Mouse (Mus musculus): Measurements from ENCODE around the gene Fgf5. TPM values are rescaled to one million over a fixed set of nuclear protein-coding genes. Genes with fewer than 3 reads are reported as not detected.

Gene Fgf5
- total RNA-seq (2022): under 1 TPM; 0.11 to 0.56 (median 0.42) TPM

DNA sequence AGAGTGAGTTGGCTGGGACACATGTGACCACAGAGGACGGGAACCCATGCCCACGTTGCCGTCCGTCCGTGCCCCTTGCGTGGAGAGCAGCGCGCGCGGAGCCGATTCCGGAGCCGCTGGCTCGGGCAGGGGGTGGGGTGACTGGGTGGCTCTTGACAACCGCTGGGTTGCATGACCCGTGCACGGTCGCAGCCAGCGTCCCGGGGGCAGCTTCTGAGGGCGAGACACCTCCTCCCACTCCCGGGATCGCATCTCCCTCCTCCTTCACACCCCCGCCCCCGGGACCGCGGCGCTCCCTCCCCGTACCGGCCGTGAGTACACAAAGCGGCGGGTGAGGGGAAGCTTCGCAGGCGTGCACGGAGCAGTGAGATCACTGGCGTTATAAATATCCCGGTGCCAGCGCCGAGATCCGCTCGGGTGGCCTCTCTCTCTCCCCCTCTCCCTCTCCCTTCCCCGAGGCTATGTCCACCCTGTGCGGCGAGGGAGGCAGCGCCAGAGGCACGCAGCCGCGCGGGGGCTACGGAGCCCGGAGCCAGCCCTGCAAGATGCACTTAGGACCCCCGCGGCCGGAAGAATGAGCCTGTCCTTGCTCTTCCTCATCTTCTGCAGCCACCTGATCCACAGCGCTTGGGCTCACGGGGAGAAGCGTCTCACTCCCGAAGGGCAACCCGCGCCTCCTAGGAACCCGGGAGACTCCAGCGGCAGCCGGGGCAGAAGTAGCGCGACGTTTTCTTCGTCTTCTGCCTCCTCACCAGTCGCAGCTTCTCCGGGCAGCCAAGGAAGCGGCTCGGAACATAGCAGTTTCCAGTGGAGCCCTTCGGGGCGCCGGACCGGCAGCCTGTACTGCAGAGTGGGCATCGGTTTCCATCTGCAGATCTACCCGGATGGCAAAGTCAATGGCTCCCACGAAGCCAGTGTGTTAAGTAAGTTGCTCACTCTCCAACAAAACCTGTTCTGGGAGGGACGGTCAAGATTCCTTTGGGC lies at the start of gene Fgf5:
Gene Fgf5 (plus strand): TSS at position 347 of the 984 bp plus-strand sequence.
- DNase-seq (ENCODE audit: low spot score in 2 of 2): no peak

DNA sequence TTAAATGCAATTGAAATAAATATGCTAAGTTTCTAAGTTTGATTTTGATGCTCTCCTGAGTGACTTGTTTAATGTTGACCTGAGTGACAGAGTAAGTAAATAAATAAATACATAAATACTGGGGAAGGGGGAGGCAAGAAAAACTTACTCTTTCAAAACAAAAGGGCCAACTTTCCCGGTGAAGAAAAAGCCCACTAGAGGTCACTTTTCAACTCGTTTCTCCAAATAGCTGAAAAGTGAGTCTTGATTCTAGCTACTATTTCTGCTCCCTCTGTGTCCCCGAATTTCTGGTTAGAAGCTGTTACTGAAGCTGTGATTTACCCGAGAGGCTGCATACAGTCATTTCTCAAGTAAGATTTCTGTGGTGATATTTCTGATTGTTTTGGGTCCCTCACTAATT lies 41.5 kb upstream of the Fgf5 start:
- DNase-seq (ENCODE audit: low spot score in 2 of 2): no peak

DNA sequence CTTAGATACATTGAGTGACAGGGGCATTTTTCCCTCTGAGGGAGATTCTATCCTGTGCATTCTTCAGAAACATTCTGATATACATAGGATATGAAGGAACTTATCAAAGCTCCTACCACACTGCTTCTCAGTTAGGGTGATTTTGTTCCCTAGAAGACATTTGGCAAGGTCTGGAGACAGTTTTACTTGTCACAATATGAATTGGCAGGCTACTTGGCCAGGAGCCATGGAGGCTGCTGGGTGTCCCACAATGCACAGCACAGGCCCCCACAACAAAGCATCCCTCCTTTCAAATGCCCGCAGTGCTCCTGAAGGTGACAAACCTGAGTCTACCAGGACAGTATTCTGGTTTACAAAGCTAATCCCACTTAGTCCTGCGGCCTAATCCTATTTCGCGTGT lies 32.0 kb upstream of the Fgf5 start:
- no peak for DNase-seq (ENCODE audit: low spot score in 2 of 2)

DNA sequence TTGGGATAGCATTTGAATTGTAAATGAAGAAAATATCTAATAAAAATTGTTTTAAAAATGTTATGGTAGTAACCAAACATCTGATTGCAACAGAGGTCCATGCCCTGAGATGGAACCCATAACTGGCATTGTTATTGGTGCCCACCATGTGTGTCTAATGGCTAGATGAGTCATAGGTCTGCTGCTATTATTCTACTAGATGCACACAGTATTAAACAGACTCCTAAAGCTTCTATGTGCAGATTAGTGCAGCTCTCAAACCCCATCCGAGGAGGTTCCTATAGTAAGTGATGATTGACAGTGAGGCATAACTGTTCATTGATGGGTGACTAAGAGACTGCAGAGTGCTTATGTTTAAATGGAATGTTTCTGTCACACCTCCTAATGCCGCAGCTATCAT lies 27.3 kb upstream of the Fgf5 start:
- DNase-seq (ENCODE audit: low spot score in 2 of 2): no peak

DNA sequence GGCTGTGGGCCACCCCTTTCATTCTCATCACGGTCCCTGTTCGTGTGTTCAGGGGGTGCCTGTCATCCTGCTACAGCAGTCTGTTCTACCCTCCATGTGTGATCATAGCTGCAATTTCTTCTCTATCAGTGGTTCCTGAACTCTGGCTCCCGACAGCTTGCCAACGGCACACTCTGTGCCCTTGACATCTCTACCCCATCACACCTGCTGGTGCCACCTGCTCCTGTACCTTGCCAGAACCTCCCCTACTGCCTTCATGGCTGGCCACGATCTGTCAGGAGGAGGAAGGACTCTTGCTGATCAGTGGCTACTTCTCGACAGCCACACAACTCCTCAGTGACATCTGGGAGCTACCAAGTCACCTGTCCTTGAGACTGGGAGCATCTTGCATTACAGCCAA lies 24.5 kb upstream of the Fgf5 start:
- no peak for DNase-seq (ENCODE audit: low spot score in 2 of 2)

DNA sequence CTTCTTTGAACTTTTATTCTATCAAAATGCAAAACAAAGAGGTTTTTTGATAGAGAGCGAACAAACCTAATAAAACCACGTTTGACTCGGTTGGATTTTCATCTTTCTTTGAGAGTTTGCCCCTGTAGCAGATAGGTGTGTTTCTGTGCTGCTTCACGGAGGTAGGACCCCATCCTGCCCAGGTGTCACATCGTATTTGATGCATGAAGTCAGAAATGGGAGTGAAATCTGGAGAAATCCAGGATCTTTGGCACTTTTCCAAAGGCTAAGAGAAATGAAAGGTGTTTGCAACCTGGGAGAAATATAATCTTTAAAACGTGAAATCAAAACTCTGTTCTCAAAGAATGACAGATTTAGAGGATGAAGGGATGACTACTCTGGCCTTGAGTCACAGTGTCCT lies 15.5 kb upstream of the Fgf5 start:
- DNase-seq (ENCODE audit: low spot score in 2 of 2): no peak

DNA sequence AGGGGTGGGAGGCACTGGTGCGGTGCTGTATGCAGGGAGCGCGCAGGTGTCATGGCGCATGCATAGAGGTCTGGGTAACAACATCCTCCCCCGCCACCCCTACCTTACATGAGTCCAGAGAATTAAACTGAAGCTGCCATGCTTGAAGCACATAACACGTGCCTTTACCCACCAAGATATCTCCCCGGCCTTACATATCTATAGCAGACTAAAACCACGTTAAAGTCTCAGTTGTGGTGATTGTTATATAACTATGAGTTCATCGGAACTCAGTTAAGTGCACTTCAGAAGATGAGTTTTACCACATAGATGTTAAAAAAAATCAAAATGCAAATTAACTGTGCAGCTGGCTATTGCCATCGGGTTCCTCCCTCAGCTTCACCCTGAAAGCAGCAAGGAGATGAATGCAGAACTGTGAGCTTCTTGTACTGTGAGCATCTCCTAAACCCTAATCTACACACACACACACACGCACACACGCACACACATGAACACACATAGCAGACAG lies 12.6 kb upstream of the Fgf5 start:
- DNase-seq (ENCODE audit: low spot score in 2 of 2): no peak

DNA sequence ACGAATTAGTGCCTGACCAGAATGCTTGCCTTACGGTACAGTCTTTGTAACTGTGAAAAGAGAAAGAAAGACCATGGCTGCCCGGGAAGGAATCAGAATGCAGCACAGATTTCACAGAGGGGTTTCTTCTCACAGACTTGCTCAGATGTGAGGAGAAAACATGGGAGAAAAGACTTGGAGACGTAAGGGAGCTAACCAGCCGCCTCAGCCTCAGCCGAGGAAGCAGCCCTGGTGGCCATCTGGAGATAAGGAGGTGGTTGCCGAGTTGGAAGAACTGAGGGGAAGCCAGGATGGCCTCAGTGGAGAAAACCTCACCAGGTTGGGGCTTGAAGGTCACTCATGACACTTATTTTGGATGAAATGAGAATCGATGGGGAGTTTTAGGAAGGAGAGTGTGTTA lies 8.7 kb upstream of the Fgf5 start:
- DNase-seq (ENCODE audit: low spot score in 2 of 2): no peak

DNA sequence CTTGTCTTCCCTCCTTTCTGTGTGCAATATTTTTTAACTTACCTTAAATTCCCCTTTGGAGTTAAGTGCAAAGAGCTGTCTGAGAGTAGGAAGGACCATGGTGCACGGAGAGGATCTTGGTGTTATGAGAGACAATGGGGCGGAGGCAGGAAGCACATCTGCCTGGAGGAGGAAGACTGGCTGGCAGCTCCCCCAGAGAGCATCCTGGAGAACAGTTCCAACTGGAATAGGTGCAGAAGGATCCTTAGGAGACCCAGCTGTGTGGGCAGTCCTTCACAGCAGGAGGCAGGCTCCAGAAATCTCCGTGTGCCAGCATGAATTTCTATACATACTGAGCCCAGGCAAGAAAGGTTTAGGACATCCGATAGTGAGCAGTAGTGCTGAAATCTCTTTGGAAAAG lies 8.0 kb upstream of the Fgf5 start:
- DNase-seq (ENCODE audit: low spot score in 2 of 2): no peak

DNA sequence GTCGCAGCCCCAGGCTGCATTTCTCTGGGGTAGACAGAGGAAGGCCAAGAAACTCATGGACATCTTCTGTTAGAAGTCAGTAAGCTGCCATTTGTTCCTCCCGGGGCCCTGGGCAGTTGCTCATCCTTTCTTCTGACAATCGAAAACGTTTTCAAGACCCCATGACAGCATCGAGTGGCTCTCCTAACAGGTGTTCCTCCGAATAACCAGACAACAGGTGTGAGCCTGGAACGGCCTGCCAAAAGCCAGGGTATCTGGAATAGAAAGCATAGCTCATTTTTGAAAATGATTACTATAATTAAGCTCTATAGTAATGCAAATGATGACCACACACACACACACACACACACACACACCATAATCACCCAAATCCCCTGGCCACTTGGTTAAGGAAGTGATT lies 7.2 kb upstream of the Fgf5 start:
- DNase-seq (ENCODE audit: low spot score in 2 of 2): no peak

DNA sequence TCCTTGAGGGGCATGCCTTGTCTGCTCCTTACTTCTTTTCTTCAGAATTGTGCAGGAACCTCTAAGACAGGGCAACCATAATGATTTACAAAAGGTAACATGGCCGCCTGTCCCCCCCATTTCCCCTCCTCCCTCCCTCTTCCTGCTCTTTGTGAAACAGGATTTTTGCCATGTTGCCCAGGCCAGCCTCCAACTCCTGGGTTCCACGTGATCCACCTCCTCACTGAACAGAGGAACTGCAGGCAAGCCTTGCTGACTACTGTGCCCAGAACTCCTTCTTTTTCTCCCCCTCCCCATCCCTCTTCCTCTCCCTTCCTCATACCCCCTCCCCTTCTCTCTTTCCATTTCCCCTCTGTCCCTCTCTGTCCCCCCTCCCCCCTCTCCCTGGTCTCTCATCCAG lies 6.5 kb upstream of the Fgf5 start:
- DNase-seq (ENCODE audit: low spot score in 2 of 2): no peak

DNA sequence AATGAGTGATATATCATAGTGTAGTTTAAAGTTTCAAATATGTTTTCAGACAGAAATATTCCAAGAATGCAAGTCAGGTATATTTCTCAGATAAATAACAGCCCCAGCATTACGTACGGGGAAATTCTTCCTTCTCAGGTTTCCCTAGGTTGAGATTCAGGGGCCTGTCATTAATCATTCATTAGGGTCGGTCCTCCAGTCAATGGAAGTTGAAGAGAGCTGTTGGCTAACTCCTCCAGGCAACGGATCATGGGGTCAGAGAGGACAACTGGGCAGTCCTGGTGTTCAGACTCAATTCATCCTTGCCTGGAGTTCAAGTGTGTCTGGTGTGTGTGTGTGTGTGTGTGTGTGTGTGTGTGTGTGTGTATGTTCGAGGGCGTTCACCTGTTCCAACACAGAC lies 837 bp upstream of the Fgf5 start:
- DNase-seq (ENCODE audit: low spot score in 2 of 2): no peak

DNA sequence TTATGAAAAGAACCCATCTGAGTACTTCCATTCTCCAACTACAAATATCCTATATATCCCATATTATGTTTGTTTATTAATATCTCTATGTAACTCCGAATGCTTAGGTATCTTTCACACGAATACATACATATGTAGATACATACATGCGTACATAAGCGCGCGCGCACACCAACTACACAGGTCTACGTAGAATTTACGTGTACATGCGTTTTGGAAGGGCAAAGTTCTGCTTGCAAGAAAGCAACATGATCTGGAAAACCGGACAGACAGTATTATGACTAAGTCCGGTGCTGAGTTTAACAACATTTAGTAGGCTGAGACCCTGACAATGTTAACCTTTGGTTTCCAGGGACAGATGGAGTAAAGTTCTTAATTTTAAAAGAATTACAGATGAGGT lies 1.2 kb downstream of the Fgf5 start:
- no peak for DNase-seq (ENCODE audit: low spot score in 2 of 2)

DNA sequence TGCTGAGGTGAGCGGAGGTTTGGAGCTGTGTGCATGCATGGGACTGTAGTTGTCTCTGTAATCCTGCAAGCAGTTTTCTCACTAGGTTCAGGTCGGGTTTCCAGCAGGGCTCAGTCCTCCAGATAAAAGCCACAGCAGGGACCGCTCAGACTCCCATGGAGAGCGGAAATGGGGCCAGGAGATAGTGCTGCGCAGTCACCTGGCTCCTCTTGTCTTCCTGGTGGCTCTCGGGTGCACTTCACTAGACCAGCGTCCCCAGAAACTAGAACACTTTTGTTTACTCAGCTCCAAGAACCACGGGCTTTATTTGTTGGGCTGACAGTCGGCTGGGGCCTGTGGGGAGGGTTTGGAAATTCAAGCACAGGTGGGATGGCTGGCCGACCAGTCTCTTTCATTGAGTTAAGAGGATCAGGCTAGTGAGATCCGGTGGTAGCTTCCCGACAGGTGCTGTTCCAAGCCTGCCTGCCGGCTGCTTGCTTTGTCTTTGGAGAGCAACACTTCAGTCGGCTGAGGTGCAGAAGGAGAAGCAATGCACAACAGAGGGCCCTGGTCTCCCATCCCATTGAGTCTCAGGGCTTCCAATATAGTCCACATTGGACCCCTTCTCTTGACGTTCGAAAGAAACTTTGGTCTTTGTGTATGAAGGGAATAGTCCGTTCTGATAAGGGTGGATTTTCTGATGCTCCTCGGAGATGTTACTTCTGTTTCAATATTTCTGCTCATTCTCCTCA lies 1.9 kb downstream of the Fgf5 start:
- no peak for DNase-seq (ENCODE audit: low spot score in 2 of 2)

DNA sequence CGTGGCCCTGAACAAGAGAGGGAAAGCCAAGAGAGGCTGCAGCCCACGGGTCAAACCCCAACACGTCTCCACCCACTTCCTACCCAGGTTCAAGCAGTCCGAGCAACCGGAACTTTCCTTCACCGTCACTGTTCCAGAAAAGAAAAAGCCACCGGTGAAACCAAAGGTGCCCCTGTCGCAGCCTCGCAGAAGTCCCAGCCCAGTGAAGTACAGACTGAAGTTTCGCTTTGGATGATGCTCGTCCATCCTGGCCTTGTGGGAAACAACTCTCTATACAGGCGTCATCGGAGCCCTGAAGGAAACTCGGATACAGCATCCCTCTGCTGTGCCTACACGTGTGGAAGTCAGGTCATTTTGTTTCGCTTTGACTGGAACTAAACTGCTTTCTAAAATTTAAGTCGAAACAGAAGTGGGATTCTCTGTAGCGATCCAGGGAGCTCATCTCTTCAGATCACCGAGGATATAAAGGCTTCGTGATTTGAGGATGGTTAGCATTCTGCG lies 21.4 kb downstream of the Fgf5 start:
- no peak for DNase-seq (ENCODE audit: low spot score in 2 of 2)

DNA sequence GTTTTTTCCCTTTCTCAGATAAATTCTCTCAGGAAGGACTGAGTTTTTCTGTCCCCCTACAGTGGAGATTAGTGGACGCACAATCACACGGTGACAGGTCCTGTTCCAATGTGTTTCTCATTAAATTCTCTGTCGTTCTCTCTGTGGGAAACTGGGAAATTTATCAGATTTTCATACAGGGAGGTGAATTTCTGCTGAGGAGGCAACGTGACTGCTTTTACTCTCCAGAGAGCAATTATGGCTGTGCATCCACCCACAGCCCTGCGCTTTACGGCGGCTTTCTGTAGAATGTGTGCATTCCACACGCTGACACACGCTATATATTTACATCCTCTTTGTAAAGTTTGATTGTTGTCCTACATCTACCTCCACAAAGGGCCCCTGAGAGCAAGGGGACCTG lies 28.0 kb downstream of the Fgf5 start:
- no peak for DNase-seq (ENCODE audit: low spot score in 2 of 2)

DNA sequence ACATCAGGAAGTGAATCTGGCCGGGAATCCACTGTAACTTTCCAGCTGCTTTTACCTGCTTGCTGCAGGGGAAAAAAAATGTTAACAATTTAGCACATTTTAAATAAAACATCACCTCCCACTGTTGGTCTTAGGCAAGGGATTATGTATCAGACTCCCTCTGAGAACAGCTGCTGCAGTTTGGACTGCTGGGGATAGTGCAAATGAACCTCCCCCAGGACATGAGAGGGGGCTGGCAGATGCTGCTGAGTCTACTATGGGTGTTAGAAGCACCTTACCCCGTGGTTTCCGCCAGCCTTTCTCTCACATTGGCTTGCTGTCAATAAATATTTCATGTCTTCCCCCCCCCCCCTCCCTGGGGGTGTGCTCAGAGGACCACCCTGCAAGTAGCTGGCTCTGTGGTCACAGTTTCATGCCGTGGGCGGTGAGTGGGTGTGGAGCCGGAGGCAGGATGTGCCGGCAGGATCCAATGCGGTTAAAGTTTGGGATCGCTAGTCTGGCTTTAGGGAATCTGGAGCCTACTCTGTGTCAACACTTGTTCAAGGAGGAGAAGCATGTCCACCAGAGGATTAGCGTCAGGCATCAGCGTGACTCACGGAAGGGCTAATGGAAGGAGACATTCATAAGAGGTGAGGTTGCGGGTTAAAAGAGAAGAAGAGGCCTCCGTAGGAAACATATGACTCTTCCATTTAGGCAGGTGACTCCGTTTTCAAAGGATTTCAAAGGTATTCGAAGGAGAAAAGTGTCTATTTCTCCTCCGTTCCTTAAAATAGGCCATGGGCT lies 29.9 kb downstream of the Fgf5 start:
- DNase-seq (ENCODE audit: low spot score in 2 of 2): no peak

DNA sequence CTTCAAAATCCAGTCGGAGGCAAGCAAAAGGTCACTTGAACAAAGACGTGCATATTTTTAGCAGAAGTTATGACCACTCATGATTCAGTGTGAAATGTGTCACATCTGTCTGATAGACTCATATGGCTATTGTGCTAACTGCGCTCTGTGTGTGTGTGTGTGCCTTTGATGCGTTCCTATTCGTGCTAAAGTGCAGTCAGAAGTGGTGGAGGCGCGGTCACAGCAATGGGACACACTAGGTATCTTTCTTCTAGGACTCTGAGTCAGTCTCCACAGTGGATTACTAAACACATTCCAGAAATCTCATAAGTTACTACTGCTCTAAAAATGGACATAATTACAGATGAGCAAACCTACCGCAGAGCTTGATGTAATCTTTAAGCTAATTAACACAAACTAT lies 36.7 kb downstream of the Fgf5 start:
- DNase-seq (ENCODE audit: low spot score in 2 of 2): no peak

DNA sequence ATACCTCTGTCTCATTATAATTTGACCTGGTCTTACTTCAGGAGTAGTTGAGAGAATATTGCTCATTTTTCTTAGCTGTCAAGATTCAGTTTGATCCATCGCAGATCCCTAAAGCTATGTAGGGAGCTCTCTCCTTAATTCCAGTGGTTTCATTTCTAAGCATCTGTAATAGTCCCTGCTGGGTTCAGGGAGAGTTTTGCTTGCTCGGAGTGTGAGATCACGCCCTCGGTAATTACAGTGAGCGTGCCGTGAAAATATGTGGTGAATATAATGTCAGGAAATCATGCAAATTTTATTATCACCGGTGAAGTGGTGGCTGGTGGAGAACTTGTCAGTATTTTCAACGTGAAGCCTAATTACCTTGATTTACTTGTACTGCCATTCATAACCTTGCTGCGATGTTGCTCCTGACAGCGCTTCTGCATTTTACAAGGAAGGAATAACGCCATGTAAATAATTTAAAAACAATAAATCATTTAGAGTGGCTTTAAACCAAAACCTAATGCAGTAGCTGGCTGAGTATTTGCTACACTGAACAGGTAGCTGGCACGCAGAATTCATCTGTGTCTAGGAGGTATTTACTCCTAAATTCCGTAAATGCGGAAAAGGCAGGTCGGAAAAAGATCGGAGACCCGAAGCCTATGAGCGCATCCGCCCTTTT lies 38.5 kb downstream of the Fgf5 start:
- DNase-seq (ENCODE audit: low spot score in 2 of 2): no peak

DNA sequence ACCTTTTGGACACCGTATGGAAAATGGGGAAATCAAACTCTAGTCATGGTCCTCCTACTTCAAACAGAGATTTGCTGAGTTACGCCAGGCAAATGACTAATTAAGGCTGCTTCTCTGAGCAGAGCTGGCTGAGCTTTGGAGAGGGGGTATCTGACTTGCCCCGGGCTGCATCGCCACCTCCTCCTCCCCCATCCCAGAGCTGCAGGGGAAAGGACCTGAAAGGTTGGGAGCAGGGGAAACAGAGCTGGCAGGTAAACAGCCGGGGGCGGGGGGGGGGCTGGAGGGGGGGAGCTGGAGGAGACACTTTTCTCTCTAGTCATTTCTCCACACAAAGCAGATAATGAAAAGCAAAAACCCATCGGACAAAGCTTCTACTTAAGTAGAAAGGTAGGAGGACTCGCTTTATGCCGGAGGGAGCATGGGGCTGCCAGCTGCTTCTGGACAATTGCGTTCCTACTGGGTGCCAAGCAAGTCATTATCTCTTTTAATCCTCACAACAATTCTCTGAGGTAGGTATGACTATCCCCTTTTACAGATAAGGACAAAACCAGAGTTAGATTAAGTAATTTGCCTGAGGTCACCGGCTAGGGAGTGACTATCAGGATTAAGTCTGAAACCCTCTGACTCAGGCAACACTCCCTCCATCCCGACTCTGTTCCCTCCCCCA lies 39.2 kb downstream of the Fgf5 start:
- no peak for DNase-seq (ENCODE audit: low spot score in 2 of 2)
